Mouse (Mus musculus) naive thymus-derived CD4-positive, alpha-beta T cell, adult 2 months (primary cell): ENCODE measurements around the gene Mtus2.

ENCODE experiments used
- DNase-seq: peaks from one replicate; pipeline ENCODE4 v3.0.0-alpha.2; 2011; ENCODE audit warnings: low read depth

Mtus2 gene

DNA sequence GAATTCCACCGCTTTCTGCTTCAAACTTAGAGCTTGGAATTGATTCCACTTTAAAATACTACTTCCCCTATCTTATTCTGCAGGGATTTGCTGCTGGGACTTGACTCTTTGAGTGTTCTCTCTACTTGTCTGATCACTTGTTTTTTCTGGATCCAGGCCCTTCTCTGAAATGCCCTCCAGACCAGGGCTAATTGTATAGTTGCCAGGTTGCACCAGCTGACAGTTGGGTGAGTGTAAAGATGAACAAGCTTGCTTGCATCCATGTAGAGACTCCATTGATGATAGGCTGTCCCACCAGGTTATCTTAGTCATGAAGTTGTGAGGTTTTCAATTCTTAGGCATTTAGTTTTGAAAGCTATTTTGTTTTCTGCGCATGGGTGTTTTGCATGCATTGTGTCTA lies 92.2 kb downstream of the Mtus2 start:
- DNase-seq, result no peak

DNA sequence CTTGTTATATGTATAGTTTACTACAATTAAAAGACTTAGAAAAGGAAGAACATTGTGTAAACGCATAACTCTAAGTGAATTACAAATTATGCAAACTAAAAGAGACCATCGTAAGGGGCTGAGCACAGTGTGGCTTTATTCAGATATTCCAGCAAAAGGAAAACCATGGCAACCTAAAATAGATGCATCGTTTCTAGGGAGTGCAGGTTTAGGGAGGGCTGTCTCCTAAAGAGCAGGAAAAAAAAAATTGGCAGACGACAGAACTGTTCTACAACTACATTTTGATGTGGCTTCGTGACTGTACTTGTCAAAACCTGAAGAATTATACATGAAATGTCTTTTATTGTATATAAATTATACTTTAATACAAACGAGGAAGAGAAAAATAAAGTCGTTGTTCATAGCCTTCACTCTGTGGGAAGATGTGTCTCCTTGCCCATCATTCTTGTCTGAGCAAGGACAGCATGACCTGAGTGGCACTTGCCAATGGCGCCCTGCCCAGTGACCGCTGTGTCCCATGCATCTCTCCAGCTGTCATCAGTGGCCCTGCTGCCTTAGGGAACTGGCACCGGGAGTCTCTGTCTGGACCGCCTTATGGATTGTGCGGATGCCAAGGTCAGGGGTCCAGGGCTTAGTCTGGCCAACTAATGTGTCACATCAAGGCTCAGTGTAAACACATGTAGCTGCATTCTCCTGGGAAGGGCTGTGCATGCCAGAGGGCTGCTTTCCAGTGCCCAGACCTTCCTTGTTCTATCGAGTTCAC lies 95.9 kb downstream of the Mtus2 start:
- DNase-seq, result no peak

DNA sequence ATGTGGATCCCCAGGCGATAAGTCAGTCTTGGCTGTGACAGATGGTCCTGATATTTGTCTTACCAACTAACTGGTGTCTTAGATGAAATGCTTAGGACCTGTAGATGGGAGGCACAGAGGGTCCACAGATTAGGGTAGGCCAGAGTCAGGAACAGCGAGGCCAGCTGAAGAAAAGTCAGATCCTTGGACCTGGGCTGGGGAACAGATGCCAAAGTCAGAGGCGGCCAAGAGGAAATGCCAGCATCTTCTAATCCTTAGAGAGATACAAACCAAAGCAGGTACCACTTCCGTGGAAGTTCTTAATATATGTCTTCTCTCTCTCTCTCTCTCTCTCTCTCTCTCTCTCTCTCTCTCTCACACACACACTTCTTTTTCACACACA lies 96.5 kb downstream of the Mtus2 start:
- no peak for DNase-seq

DNA sequence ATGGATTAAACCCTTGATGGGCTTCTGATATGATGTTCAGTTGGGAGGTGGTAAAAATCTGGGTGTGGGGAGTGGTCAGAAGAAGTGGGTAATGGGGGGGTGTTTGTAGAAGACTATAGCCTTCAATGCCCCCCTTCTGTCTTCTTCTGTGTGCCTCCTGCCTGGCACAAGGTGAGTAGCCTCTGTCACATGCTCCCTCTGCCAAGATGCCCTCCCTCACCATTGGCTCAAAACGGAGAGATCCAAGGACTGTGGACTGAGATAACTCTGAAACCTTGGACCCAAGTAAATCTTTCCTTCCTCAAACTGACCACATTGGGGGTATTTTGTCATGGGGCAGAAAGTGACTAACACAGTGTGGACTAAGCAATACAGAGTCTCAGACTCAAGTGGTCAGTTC lies 99.7 kb downstream of the Mtus2 start:
- DNase-seq, result no peak

DNA sequence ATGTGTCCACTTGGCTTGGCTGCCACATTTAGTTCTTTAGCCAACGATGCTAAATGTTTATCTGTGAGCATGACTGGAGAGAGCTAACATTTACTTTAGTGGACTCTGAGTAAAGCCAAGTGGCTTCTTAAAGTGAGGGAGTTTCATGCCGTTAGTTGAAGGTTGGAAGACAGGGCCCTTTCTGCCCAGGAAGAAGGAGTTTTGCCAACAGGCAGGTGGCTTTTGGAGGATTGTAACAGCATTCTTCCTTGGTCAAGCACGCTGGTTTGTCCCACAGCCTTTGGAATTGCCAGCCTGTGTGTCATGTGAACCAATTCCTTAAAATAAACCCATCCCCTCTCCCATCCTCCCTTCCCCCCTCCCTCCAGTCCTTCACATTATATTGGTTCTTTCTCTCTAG lies 100.3 kb downstream of the Mtus2 start:
- DNase-seq, result no peak

DNA sequence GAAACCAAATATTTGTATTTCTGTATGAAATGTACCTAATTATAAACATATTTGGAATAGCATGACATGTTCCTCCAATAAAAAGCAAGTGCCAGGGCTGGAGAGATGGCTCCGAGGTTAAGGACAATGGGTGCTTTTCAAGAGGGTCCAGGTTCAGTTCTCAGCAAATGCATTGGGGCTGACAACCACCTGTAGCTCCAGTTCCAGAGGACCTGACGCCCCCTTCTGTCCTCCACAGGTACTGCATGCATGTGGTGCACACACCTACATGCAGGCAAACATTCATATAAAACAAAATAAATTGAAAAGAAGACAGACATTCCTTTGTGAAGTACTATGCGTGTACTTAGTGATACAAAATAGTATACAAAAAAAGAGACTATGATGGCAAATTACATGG lies 102.2 kb downstream of the Mtus2 start:
- no peak for DNase-seq

DNA sequence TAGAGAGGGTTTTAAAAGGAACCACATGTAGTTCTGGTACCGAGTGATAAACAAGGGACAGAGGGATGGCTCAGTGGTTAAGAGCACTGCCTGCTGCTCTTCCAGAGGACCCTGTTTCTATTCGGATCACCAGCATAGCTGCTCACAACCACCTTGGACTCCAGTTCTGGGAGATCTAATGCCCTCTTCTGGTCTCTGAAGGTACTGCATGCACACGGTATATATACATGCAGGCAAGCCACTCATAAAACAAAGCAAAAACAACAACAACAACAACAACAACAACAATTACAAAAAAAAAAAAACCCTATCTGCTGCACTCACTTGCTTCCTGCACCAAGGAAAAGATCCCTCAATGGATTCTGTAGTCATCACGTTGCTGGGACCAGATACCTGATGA lies 104.7 kb downstream of the Mtus2 start:
- no peak for DNase-seq

DNA sequence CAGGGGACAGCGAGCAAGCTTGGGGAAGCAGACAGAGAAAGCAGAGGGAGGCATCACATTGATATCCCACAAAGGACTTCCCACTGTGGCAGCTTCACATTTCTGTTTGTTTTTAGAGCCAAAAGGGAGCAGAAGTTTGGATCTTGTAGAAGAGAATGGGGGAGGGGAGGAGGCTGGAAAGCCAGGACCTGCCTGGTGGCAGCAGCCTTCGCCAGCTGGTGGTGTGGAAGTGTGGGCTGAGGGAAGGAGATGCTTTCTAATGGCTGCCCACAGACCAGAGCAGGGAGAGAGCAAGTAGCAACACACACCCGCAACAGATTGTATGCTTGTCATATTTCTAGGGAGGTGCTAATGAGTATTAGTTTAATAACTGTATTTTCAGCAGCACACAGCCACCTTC lies 106.6 kb downstream of the Mtus2 start:
- no peak for DNase-seq

DNA sequence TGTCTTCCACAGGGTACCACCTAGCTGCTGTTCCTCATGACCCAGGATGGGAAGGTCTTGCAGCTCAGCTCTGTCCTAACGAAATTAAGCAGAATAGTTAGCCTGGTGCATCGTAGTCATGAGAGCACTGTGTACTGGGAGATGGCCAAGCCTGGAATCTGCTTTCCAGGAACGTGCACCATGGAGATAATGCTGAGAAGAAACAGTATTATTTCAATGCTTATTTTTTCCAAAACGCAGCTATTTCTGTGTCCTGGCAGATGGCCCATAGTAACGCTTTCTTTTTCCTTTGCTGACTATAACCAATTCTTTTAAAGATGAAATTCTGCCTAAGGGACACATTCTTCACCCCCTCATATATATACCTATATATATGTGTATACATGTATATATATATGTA lies 108.1 kb downstream of the Mtus2 start:
- no peak for DNase-seq

DNA sequence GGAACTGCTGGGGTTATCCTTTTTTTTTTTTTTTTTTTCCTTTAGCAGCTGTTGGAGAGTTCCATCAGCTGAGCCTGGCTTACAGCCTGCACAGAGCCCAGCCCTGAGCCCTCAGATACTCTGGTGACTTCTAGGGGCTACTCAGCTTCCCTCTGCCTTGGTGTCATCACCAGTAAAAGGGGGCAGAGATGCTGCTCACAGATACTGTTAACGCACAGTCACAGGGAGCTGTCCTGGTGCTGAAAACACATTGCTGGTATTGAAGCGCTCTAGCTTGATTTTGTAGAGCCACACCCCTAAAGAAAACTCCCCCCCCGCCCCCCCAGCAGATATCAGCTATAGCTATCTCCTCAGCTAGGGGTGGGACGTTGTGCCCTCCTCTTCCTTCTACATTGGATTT lies 112.8 kb downstream of the Mtus2 start:
- DNase-seq, result no peak

DNA sequence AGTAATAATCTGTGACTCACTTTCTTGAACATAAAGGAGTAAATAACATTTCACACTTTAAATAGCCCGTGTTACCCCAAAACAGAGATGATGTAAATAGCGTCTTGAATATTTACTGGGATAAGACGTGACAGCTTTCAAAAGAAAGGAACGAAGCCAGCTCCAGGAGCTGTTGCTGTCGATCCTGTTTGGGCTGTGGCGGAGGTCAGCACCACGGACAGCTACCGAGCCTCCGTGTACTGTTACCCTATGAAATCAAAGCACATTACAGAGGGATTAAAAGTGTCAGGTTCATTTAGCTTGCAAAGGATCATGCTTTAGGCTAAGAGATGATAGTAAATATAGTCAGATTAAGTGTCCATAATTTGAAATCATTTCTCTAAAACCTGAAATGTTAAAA lies 114.7 kb downstream of the Mtus2 start:
- no peak for DNase-seq

DNA sequence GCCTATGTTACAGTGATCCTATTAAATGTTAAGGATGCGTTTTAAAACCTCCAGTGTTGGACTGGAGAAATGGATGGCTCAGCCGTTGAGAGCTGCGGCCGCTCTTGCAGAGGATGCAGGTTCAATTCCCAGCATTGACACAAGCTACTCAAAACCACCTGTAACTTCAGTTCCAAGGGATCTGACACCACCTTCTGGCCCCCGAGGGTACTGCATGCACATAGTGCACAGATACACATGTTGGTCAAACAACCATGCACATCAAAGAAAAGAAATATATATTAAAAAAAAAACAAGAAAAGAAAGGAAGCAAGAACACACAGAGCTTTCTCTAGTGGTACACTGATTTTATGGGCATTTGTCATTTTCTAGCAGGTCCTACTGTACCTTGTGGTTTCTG lies 116.3 kb downstream of the Mtus2 start:
- DNase-seq, result no peak

DNA sequence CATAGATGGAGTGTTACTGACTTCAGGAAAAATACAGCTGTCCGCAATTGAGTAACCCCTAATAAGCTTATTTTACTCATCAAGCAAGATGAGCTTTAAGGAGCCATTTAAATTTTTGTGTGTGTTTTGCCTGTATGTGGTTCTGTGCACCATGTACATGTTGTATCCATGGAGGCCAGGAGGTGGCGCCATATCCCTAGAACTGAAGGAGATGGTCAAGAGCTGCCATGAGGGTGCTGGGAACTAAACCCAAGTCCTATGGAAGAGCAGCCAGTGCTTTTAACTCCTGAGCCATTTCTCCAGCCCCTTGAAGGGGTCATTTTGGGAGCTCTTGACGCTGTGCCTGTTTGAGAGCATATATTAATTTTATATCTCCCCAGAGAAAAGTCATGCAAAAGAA lies 122.6 kb downstream of the Mtus2 start:
- DNase-seq, result no peak

DNA sequence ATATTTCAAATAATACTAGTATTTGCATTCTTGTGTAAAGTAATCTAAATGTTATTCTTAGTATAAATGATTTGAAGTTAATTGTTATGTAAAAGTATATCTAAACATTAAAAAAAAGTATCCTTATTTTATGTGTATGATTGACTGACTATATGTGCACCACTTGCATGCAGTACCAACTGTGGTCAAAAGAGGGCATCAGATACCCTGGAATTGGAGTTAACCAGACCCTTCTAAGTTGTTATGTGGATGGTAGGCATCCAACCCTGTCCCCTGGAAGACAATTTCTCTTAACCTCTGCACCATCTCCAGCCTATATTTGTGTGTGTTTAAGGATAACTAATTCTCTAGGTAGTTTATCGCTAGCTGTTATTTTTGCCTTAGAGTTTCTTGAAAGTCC lies 126.4 kb downstream of the Mtus2 start:
- no peak for DNase-seq

DNA sequence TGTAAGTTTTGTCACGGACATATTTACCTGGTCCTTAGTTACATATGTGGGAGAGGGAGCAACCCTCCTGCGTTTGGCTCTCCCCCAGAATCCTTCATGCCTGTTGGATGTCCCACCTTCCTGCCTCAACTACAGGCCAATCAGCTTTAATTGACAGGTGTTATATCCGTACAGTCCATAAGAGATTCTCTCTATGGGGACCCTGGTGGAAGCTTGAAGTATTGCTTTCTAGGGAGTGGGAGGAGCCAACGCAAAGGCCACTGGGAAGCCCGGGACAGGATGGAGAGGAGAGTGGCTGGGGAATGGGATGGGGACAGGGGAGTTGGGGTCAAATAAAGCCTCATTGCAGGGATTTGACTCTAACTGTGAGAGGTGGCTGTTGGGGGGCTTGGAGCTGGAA lies 127.6 kb downstream of the Mtus2 start:
- no peak for DNase-seq

DNA sequence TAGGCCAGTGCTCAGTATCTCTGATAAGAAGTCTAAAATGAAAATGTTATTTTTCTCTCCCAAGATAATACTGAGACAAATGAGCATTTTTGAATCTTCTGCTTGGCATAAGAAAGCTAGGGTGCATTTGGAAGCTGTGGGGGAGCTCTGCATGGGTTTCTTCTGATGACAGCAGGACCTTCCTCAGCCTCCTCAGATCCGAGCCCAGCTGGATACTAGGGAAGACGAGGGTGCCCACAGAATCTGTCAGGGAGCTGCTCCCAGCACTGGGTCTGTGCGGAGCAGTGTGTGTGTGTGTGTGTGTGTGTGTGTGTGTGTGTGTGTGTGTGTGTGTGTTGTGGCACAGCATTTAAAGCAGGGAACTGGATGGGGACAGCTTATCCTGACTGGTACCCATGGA lies 130.7 kb downstream of the Mtus2 start:
- no peak for DNase-seq

DNA sequence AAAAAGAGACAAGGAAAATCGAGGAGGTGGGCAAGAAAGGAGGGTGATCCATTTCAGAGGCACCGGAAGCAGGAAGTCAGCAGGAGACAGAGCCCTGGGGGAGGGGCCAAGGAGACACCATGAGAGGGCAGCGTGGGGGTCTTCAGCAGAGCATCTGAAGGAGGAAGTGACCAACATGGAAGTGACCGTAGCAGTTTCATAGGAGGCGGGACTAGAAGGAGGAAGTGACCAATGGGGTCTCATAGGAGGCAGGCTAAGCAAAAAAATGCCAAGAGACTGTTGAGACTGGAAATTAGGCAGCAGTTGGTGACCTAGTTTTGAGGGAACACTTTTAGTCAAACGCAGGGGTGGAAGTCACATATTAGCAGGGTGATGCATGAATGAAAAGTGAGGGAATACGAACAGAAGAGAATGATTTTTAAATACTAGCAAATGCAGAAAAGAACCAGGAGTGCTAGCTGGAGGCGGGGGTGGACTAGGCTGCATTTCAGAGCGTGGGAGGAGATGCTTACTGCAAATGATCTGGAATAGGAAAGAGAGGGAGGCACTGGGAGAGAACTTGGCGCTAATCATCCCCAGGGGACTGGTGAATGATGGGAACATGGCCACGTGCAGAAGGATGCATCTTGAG lies 133.2 kb downstream of the Mtus2 start:
- no peak for DNase-seq

DNA sequence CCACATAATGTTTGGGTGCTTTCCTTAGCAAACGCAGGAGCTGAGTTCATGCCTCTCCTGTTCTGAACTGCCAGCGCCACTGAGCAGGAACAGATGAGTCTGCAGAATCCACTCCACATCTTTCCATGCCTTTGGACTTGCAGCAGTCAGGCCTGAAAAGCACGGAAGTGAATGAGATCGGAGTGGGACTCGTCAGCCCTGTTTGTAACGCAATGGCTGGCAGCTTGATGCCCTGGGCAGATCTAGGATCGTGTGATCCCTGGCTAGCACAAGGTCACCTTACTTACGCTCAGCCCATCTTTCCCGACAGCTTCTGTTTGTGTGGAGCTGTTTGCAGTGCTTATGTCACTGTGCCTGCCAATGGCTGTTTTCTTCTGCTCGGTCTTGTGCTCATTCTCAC lies 137.5 kb downstream of the Mtus2 start:
- DNase-seq, result no peak

DNA sequence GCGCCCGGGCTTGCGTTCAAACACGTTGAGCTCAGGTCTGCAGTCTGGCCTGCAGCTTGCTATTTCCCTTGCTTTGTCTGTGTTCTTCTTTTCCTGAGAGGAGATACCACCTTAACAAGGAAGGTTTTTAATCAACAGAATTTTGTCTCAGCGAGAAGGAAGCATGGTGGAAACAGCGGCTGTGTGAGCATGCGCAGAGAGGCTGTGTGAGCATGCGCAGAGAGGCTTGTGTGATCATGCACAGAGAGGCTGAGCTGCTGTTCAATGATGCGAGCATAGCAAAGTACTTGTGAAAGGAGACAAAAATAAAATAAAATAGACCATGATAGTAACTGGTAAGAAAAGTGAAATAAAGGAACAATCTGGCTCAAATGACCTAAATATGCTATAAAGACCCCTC lies 142.2 kb downstream of the Mtus2 start:
- DNase-seq, result no peak

DNA sequence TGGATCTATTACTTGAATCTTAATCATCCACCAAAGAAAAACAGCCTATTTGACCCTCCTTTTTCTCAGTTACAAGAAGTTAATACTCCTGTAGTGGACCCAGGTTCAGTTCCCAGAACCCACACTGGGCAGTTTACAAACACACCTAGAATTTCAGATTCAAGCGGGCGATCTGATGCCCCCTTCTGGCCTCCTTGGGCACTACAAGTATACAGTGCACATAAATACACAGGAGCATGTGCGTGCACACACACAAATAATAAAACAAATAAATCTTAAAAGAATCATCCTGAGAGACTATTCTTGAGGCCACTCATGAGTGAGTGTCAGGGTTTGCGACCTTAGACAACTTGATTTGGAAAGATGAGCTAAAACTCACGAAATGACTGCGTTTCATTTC lies 150.2 kb downstream of the Mtus2 start:
- DNase-seq, result no peak

DNA sequence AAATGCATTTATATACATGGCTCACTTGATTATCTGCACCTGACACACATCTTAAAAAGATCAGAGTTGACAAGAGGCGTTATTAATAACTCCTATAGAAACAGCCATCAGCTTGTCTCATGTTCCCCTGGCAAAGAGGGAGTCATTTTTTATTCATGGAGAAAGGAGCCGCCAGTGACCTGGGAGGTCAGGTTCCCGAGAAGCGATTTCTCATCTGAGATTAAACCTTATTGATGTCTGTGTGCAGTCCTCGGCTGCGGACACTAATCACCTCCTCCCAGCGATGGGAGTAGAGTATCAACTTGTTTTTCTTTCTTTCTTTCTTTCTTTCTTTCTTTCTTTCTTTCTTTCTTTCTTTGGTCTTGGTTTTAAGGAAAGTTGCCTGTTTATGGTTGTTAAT lies 150.8 kb downstream of the Mtus2 start:
- no peak for DNase-seq

DNA sequence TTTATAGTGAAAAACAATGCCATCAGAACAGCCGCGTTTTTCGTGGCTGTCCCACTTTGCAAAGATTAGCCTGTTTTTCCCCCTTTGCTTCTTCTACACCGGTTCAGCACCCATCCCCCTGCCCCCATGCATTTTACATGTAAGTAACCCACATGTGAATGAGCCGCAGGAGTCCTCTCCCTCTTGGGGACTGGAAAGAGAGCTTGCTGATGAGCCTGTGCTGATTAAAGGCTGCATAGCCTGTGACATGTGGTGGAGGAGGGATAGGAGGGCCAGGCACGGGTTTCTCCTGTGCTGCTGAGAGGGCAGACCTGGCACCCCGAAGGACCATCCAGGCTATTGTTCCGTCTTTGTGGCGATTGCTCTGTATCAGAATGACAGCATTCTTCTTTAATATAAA lies 151.2 kb downstream of the Mtus2 start:
- no peak for DNase-seq

DNA sequence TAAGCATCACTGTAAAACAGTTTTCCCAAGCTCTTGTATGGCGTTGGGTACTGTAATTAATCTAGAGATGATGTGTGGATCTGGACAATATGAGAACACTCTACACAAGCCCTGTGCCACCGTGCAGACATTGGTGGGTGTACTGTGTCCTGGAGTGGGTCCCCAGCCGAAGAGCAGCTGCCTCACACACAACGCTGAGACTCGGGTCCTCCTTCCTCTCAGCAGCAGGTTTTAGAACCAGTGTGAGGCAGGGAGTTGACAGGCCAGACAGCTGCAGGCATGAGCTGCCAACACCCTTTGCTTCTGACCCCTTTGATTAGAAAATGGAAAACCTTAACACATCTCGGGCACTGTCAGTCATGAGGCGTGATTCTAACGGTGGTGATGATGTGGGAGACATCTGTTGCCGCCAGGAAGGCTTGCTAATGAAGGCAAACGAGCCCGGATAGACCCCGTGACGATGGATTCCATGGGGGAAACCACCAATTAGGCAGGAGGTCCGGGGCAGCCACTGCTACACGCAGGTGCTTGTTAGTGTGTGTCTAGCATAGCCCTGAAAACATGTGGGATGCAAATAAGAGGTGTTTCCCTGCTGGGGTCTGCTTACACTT lies 158.2 kb downstream of the Mtus2 start:
- DNase-seq, result no peak

DNA sequence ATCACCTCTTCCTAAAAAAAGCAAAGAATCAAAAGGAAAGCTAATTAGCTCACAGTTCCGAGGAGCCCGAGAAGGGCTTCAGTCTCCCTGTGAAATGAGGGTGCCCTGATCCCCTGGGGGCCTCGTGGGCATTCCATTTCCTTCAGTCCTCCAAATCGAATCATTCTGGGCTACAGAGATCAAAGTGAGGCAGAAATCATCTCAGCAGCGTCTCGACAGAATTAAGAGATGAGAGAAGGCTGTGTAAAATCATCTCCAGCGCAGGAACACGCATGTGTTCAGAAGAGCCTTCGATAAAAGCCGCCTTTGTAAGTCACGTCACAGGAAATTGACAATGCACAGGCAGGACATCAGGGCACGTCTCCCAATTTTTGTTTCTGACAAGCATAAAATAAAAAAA lies 167.2 kb downstream of the Mtus2 start:
- no peak for DNase-seq
